Mouse (Mus musculus) ovary, postnatal 14 days (tissue): ENCODE measurements around the gene Lsm5.

Experiments used
- DNase-seq: peaks from one replicate; pipeline ENCODE4 v3.0.0; 2022; ENCODE audit warnings: low spot score

Gene Lsm5

GRCm38 (mm10) chr6:56703931-56704900 is at the start of gene Lsm5:
Lsm5 (minus strand) TSS chr6:56704710.
- DNase-seq: peak; percentile 83

DNA sequence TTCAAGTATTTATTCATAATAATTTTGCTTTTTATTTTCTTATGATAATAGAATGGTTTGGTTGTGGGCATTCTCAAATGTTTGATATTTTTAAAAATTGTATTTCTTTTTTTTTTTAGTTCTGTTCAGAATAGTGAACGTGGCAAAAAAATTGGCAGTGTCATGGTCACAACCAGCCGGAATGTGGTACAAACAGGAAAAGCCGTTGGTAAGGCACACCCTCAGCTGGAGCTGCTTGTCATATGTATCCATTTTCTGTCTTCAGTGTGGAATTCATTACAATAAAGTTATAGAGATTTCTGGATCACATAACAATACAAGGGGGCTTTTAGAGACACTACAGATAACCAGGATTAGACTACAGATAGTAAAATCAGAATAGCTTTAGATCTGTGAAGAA is 49.2 kb upstream of the Lsm5 start:
- no peak for DNase-seq

DNA sequence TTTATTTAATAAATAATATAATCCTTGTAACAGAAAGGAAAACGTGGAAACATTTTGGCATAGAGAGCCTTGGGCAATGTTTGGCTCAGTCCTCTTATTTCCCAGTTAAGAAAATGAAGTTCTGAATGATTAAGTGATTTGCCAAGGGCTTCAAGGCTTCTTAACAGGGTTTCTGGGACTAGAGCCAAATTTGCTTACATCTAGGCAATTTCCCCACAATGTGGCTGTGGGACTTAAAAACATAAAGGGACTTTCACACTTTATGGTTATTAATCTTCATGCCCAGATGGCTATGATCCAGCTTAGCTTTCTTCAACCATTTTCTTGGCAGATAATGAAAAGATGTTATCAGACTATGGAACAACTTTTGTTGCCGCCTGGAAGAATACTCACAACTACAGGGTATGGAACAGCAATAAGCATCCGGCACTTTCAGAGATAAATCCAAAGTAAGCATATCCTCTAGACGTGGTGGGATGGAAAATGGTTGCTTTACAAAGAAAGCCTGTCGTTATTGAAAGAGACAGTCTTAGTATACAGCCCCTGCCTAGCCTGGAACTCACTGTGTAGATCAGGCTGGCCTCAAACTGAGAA is 41.5 kb upstream of the Lsm5 start:
- no peak for DNase-seq

GRCm38 (mm10) chr6:56732545-56732944 is 28.0 kb upstream of the Lsm5 start:
- no peak for DNase-seq

GRCm38 (mm10) chr6:56720877-56721276 is 16.4 kb upstream of the Lsm5 start:
- no peak for DNase-seq

- no peak for DNase-seq
Measured at GRCm38 (mm10) chr6:56719071-56719470, 14.6 kb upstream of the Lsm5 start.

DNA sequence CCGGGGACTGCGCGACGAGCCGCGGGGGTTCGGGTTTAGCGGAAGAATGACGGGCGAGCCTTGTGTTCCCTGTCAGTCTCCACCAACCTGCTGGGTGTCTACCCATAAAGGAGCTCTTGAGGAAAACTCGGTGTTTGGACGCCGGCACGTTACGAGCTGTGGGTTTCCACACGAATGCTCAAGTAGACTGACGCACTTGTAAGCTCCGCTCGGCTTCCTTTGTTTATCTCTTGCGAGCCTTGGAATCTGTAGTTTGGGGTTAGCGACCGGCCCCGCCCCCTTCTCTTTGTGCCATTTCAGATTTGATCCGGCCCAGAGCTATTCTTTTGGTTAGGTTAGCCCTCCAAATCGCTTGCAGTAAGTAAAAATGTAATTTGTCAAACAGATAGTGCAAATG is 10.8 kb upstream of the Lsm5 start:
- DNase-seq: peak; percentile 19

- DNase-seq: peak; percentile 99
Measured at GRCm38 (mm10) chr6:56714574-56715269, 10.2 kb upstream of the Lsm5 start, which contains the start of gene Avl9. Avl9 (plus strand) TSS chr6:56714899.

DNA sequence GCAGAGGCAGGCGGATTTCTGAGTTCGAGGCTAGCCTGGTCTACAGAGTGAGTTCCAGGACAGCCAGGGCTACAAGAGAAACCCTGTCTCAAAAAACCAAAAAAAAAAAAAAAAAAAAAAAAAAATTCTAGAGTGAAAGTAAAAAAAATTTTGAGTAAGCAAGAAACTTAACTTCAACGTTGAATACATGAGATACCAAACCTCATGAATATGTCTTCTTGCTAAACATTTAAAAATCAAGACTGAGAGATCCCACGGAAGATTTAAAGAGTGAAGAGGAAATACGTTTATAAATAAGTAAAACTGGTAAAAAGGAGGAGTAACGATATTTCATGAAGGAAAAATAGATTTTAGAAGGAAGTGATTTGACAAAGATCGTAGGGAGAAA is 9.7 kb upstream of the Lsm5 start:
- no peak for DNase-seq

DNA sequence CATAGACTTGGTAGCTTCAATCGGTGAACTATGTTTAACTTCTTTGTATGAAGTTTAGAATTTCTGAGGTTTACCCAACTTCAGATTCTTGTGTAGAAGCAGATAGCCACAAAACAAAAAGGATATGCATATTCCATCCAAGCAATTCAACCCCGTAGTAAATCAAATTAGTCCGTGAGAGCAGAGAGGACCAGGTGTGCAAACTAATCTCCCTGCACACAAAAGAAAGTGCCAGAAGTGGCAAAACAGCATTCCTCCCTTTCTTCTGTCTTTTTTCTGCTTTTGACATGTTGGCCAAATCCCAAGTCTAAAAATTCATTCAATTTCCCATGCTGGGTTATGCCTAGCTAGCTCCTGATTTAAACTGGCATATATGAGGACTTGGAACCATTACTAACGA is 12.1 kb downstream of the Lsm5 start:
- DNase-seq: no peak

- peak; percentile 63 for DNase-seq
Measured at GRCm38 (mm10) chr6:56691205-56691604, 13.3 kb downstream of the Lsm5 start.

- no peak for DNase-seq
Measured at GRCm38 (mm10) chr6:56688238-56688637, 16.3 kb downstream of the Lsm5 start.

DNA sequence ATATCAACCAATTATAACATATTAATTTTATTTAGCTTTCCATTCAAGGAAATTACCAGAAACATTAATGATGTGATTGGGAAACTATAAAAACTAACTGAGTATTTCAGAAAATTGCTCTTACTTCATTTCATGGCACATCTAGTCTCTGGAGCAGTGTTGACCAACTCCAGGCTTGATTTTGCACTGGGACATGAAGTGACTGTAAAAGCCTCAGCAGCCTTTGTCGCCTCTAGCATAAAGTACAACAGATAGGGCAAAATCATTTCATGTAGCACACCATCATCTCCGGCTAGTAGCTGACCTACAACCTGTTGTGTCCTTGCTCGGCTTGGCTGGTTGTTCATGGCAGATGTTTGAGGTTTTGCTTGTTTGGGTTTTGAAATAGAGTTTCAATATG is 40.1 kb downstream of the Lsm5 start:
- DNase-seq: no peak

DNA sequence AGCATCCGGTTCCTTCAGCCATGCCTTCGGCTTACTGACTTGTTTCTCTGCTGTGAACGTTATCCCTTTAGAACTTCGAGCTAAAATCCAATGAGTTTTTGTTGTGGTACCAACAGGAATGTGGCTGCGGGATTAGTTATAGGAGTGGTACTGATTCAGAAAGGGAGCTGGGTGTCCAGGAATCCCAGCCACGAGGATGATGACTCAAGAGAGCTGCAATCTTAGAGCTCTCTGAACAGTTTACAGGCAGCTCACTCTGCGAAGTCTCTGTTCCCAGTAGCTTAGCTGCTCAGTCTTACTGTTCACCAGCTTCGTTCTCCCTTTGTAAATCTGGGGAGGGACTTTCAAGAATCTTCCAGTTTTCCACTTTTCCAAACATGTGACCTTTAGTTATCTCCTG is 49.1 kb downstream of the Lsm5 start:
- no peak for DNase-seq

GRCm38 (mm10) chr6:56652121-56652592 is 52.4 kb downstream of the Lsm5 start:
- no peak for DNase-seq
